Mouse (Mus musculus) testis, adult 2 months (tissue): ENCODE measurements around the gene Gm4131.

Source experiments
- CTCF ChIP-seq: fragments of 200-500 bp; IDR thresholded peaks from 2 replicates; pipeline ENCODE4 v1.5.1; 2012; ENCODE audit warnings: low read depth, mild to moderate bottlenecking, inconsistent platforms, low read length, moderate library complexity; ENCODE audit not compliant: control insufficient read depth, insufficient read depth, insufficient replicate concordance
- POLR2A ChIP-seq: fragments of 200-500 bp; IDR thresholded peaks from 2 replicates; pipeline ENCODE4 v1.6.1; 2012; ENCODE audit warnings: low read depth, mild to moderate bottlenecking, inconsistent platforms, low read length, moderate library complexity; ENCODE audit not compliant: control insufficient read depth

DNA sequence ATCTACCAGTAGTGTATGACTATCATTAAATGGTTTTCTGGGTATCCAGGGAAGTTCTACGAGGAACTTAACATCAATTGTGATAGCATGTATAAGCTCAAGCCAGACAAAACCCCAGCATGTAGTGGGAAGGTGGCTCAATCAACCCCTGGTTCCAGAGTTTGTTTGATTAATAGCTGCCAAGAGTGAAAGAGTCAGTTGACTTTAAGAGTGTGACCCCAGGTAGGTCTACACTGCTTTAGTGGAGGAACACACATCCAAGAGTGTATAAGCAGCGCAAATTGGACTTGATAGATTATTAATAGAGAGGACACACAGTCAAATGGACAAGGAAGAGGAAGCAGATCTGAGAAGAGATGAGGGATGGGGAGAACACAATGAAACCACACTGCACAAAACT is 128.9 kb downstream of the Gm4131 start:
- TF ChIP-seq POLR2A (no peak), CTCF (no peak)
